28 mouse cellular contexts compared by ENCODE assay signal in the genomic region with DNA sequence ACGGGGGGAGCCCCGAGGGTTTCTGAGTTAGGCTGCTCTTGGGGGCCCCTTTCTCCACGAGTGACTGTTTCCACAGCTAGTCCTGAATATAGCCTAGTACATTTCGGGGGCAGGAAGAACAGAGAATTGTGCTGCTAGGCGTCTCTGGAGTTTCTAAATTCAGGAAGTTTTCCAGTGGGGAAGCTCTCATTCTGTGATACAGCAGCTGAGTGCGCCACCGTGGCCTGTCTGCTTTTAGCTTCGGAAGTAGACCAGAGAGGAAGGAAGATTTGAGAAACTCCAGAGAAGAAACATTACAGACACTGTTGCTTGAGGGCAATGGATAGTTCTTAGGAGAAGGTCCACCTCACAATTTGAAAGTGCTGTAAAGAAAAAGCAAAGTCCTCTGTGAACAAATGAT.
"Had no signal": no experiment of that assay in that cellular context is flagged by ENCODE, and none has a peak within 500 bp of the region (broad histone marks: within the 10 kb centered on the region; RNA-seq: fewer than 3 reads in every experiment).

No protein-coding gene starts in this region.

- H3K9me3 ChIP-seq: heart, embryonic 13.5 days; heart, embryonic 15.5 days; hindbrain, embryonic 10.5 days; hindbrain, embryonic 12.5 days; intestine, embryonic 15.5 days; limb, embryonic 10.5 days; limb, embryonic 12.5 days; liver, embryonic 13.5 days; liver, embryonic 15.5 days had no signal

- H3K27me3 ChIP-seq: heart, embryonic 13.5 days; heart, embryonic 15.5 days; hindbrain, embryonic 12.5 days; intestine, embryonic 15.5 days; limb, embryonic 12.5 days; liver, embryonic 13.5 days; liver, embryonic 15.5 days had no signal

- H3K36me3 ChIP-seq: heart, embryonic 13.5 days; heart, embryonic 15.5 days; hindbrain, embryonic 10.5 days; hindbrain, embryonic 12.5 days; intestine, embryonic 15.5 days; limb, embryonic 10.5 days; limb, embryonic 12.5 days; liver, embryonic 13.5 days; liver, embryonic 15.5 days had no signal

- H3K27ac ChIP-seq: gastrocnemius, adult 2 months; heart, adult 2 months; heart, embryonic 13.5 days; heart, embryonic 15.5 days; hindbrain, embryonic 10.5 days; hindbrain, embryonic 12.5 days; hindbrain, embryonic 14.5 days; intestine, embryonic 15.5 days; layer of hippocampus, adult 2 months; left cerebral cortex, adult 2 months; limb, embryonic 10.5 days; limb, embryonic 12.5 days; liver, embryonic 13.5 days; liver, embryonic 15.5 days had no signal

- H3K4me3 ChIP-seq: gastrocnemius, adult 2 months; heart, adult 2 months; heart, embryonic 13.5 days; heart, embryonic 15.5 days; hindbrain, embryonic 10.5 days; hindbrain, embryonic 12.5 days; intestine, embryonic 15.5 days; layer of hippocampus, adult 2 months; left cerebral cortex, adult 2 months; limb, embryonic 10.5 days; limb, embryonic 12.5 days; liver, embryonic 13.5 days; liver, embryonic 15.5 days had no signal

- H3K4me1 ChIP-seq: heart, embryonic 13.5 days; heart, embryonic 15.5 days; hindbrain, embryonic 10.5 days; hindbrain, embryonic 12.5 days; intestine, embryonic 15.5 days; limb, embryonic 10.5 days; limb, embryonic 12.5 days; liver, embryonic 13.5 days; liver, embryonic 15.5 days had no signal

- ATAC-seq: hindbrain, embryonic 16.5 days; inflammation-experienced regulatory T-cells, adult 6 months; intestine, embryonic 15.5 days; intestine, postnatal 0 days had no signal

- H3K4me2 ChIP-seq: heart, embryonic 13.5 days; heart, embryonic 15.5 days; hindbrain, embryonic 12.5 days; hindbrain, embryonic 14.5 days; intestine, embryonic 15.5 days; limb, embryonic 12.5 days; liver, embryonic 11.5 days; liver, embryonic 13.5 days; liver, embryonic 15.5 days had no signal

- DNase-seq: gastrocnemius, adult 2 months; gastrocnemius, postnatal 10 days; gastrocnemius, postnatal 25 days; heart, adult 2 months; heart, postnatal 14 days; heart, postnatal 36 days; kidney, adult 18-20 months; kidney, adult 8-10 months; kidney, postnatal 10 days; kidney, postnatal 25 days; kidney, postnatal 4 days; liver; liver, embryonic 13.5 days had no signal

- H3K9ac ChIP-seq: heart, embryonic 13.5 days; heart, embryonic 15.5 days; hindbrain, embryonic 12.5 days; hindbrain, embryonic 14.5 days; intestine, embryonic 15.5 days; limb, embryonic 12.5 days; liver, embryonic 13.5 days; liver, embryonic 15.5 days had no signal
